Mouse (Mus musculus): ENCODE results near the gene Tmem252. TPM values are rescaled to one million over a fixed set of nuclear protein-coding genes. Genes with fewer than 3 reads are reported as not detected.

Gene Tmem252
- total RNA-seq, 2 experiments from 2014 or later = not detected

DNA sequence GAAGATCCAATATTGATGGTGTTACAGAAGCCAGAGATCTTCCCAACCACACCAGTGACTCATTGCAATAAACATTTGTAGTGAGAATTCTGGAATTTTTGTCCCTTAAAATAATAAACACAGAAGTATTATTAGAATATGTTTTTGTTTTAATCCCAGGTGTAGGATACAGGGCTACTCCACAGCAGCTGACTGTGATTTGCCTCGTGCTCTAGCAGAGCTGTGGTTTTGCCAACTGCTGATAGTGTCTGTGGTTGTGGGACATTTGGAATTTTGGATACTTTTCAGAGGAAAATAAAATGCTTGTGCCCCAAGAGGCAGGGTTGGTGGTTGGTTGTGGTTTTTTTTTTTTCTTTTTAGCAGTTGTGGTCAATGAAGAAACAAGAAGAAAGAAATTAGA is 44.2 kb downstream of the Tmem252 start:
- ATAC-seq (replicated peaks; ENCODE audit: low FRiP score, poor library complexity, severe bottlenecking) = no peak

DNA sequence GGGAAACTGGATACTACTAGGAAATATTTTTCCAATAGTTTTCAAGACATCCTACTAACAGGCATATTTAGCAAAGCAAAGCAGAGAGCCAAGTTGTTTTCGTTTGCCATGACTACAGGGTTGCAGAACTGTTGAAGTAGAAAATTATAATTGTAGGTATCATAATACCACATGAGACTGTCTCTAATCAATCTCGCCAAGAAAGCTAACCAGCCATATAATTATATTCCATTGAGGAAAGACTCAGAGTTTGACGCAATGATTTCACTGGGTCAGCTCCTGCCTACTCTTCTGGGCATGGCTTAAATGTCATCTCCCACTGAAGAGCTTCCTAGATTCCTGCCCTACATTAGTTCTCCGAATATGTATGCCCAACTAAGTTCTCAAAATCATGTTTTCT is 45.7 kb downstream of the Tmem252 start:
- no peak for ATAC-seq (replicated peaks; ENCODE audit: low FRiP score, poor library complexity, severe bottlenecking)

GRCm38 (mm10) chr19:24720448-24720847 is 46.6 kb downstream of the Tmem252 start:
- ATAC-seq (replicated peaks; ENCODE audit: low FRiP score, poor library complexity, severe bottlenecking) = no peak

DNA sequence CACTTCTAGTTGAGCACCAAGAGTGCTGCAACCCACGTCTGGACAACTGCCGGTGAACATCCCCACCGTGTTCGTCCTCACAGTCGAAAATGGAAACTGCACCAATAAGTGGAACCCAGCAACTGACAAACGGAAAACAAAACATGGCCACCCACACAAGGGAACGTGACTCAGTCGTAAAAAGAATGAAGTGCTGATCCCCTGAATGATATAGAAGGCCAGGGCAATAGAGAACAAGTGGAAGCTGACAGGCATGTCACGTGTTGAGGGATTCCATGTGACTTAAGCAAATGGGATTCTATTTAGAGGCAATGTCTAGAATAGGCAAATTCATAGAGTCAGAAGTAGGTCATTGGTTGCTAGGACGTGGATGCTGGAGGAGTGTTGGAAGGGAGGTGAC is 50.6 kb downstream of the Tmem252 start:
- no peak for ATAC-seq (replicated peaks; ENCODE audit: low FRiP score, poor library complexity, severe bottlenecking)

- ATAC-seq (replicated peaks; ENCODE audit: low FRiP score, poor library complexity, severe bottlenecking) = no peak
These were observed 56.9 kb downstream of the Tmem252 start for GRCm38 (mm10) chr19:24730661-24731060.

Other genes with a start within 250 kb of the Tmem252 start
- gene Fam122a, start 196.7 kb upstream of the Tmem252 start, total RNA-seq (2015; ENCODE audit: low replicate concordance) = 39.0 and 93.7 TPM in 2 replicates
- 14.2 and 16.3 TPM in 2 replicates for gene Fam122a, start 196.7 kb upstream of the Tmem252 start, total RNA-seq (2017; ENCODE audit: low replicate concordance)
- gene Pip5k1b, start 118.1 kb upstream of the Tmem252 start, total RNA-seq (2015; ENCODE audit: low replicate concordance) = 96.8 and 117 TPM in 2 replicates
- gene Pip5k1b, start 118.1 kb upstream of the Tmem252 start, total RNA-seq (2017; ENCODE audit: low replicate concordance) = 70.0 and 92.0 TPM in 2 replicates
- gene Pgm5, start 187.8 kb downstream of the Tmem252 start, total RNA-seq (2015; ENCODE audit: low replicate concordance) = not detected in 2 replicates
- gene Pgm5, start 187.8 kb downstream of the Tmem252 start, total RNA-seq (2017; ENCODE audit: low replicate concordance) = not detected in 2 replicates
- 38.9 and 65.8 TPM in 2 replicates for gene Gm10053, start 201.7 kb downstream of the Tmem252 start, total RNA-seq (2015; ENCODE audit: low replicate concordance)
- 9.8 and 16.0 TPM in 2 replicates for gene Gm10053, start 201.7 kb downstream of the Tmem252 start, total RNA-seq (2017; ENCODE audit: low replicate concordance)
- gene Foxd4, start 227.2 kb downstream of the Tmem252 start, total RNA-seq (2015; ENCODE audit: low replicate concordance) = 1.1 TPM in 1 of 2 replicates, not detected in the other
- not detected in 2 replicates for gene Foxd4, start 227.2 kb downstream of the Tmem252 start, total RNA-seq (2017; ENCODE audit: low replicate concordance)

Measured in erythroid progenitor cell, adult 5-6 weeks (primary cell).